Mouse (Mus musculus) right cerebral cortex, adult 2 months (tissue): ENCODE measurements at regions not wholly inside any gene's neighbourhood (a gene's known extent, or its start where the extent isn't known, plus 50 kb on each side); places are given as distances from the start of the nearest gene placed in this dataset.

Source experiments
- DNase-seq, 2 experiments: peaks; one replicate each; pipeline ENCODE4 v3.0.0; 2021 to 2022; ENCODE audit warnings: low spot score in 2 of 2

- peak; percentile 11 to 25 for DNase-seq
Observed at GRCm38 (mm10) chr11:21478191-21478590, 93.8 kb upstream of the Wdpcp start.

GRCm38 (mm10) chr11:21470711-21471110 lies 99.7 kb upstream of the Ugp2 start:
- DNase-seq: no peak

- DNase-seq: no peak
Observed at GRCm38 (mm10) chr11:21468465-21468864, 97.5 kb upstream of the Ugp2 start.

GRCm38 (mm10) chr11:21460011-21460410 lies 89.0 kb upstream of the Ugp2 start:
- DNase-seq: no peak

GRCm38 (mm10) chr11:21453308-21454106 lies 82.5 kb upstream of the Ugp2 start:
- peak; percentile 29 to 56 for DNase-seq

- peak; percentile 11 for DNase-seq
Observed at GRCm38 (mm10) chr11:21433726-21434125, 62.7 kb upstream of the Ugp2 start.

- no peak for DNase-seq
Observed at GRCm38 (mm10) chr11:21430021-21430420, 59.0 kb upstream of the Ugp2 start.

- no peak for DNase-seq
Observed at GRCm38 (mm10) chr11:21428749-21429148, 57.7 kb upstream of the Ugp2 start.

- DNase-seq: no peak
Observed at GRCm38 (mm10) chr11:21428013-21428317, 57.0 kb upstream of the Ugp2 start.

GRCm38 (mm10) chr11:21427291-21428012 lies 56.5 kb upstream of the Ugp2 start:
- DNase-seq: no peak

- DNase-seq: peak in 1 of 2 experiments; percentile 2
Observed at GRCm38 (mm10) chr11:21425480-21426101, 54.6 kb upstream of the Ugp2 start.

GRCm38 (mm10) chr11:21424345-21424744 lies 53.3 kb upstream of the Ugp2 start:
- DNase-seq: no peak

- no peak for DNase-seq
Observed at GRCm38 (mm10) chr11:21422281-21422878, 51.4 kb upstream of the Ugp2 start.
